Mouse (Mus musculus) heart, adult 2 months (tissue): ENCODE data around the gene Foxr1.
A peak's percentile ranks its signal among the peaks of the same experiment; 100 is the strongest.

Source experiments
- CTCF ChIP-seq: fragments of 200-600 bp; IDR thresholded peaks from 2 replicates; pipeline ENCODE4 v1.8.1; 2022; ENCODE audit warnings: antibody characterized with exemption, mild to moderate bottlenecking, moderate library complexity
- POLR2A ChIP-seq: fragments of 200-500 bp; IDR thresholded peaks from 2 replicates; pipeline ENCODE4 v1.6.1; 2011; ENCODE audit warnings: mild to moderate bottlenecking, low read depth, low read length, control low read depth; ENCODE audit not compliant: insufficient read depth

GRCm38 (mm10) chr9:44454132-44454890 lies 13.4 kb upstream of the Foxr1 start:
- TF ChIP-seq POLR2A (no peak), CTCF (peak; percentile 92)
